Mouse (Mus musculus) cortical plate, adult 2 months (tissue): ENCODE data around the gene Chst8.

Experiments
- CTCF ChIP-seq: fragments of 200-500 bp; IDR thresholded peaks from 2 replicates; pipeline ENCODE4 v1.5.1; 2011; ENCODE audit warnings: mild to moderate bottlenecking, control low read depth, low read length; ENCODE audit not compliant: insufficient read depth; ENCODE audit errors: extremely low read depth
- POLR2A ChIP-seq: fragments of 200-500 bp; IDR thresholded peaks from 2 replicates; pipeline ENCODE4 v1.6.1; 2011; ENCODE audit warnings: mild to moderate bottlenecking, low read length, control low read depth; ENCODE audit not compliant: insufficient read depth; ENCODE audit errors: extremely low read depth

- no peak for TF ChIP-seq CTCF
- no peak for TF ChIP-seq POLR2A
Measured at GRCm38 (mm10) chr7:34714848-34715460, 97.6 kb downstream of the Chst8 start.
